Mouse (Mus musculus) spleen, adult 2 months (tissue): ENCODE data around the gene Rps21.

ENCODE experiments used
- CTCF ChIP-seq: fragments of 200-500 bp; IDR thresholded peaks from 2 replicates; pipeline ENCODE4 v1.5.1; 2011; ENCODE audit warnings: mild to moderate bottlenecking, inconsistent platforms; ENCODE audit not compliant: insufficient read depth, insufficient read length, insufficient replicate concordance; ENCODE audit errors: extremely low read depth
- POLR2A ChIP-seq: fragments of 200-500 bp; IDR thresholded peaks from 2 replicates; pipeline ENCODE4 v1.6.1; 2011; ENCODE audit warnings: low read depth, low read length, inconsistent platforms

GRCm38 (mm10) chr2:180272884-180273321 lies 15.7 kb downstream of the Rps21 start:
- TF ChIP-seq CTCF, result no peak
- no peak for TF ChIP-seq POLR2A
